Mouse (Mus musculus) G1E (cell line): ENCODE results near the gene Bicral. TPM values are rescaled to one million over a fixed set of nuclear protein-coding genes. Genes with fewer than 3 reads are reported as not detected.
"Not testable (repeated sequence)": the region's sequence is repeated elsewhere in the genome, so short reads cannot be mapped to it uniquely, and the experiment has no call there.

Source experiments
- ATAC-seq: 2 replicates; pipeline ENCODE4 v1.8.0; 2016; ENCODE audit warnings: mild to moderate bottlenecking; ENCODE audit not compliant: insufficient number of reproducible peaks, poor library complexity, low FRiP score, severe bottlenecking; ENCODE audit errors: extremely low read depth
- DNase-seq: peaks from one replicate; pipeline ENCODE4 v3.0.0; 2012; ENCODE audit warnings: low spot score
- H3K27me3 ChIP-seq: 2 replicates; pipeline ENCODE4 v1.6.1; 2012; ENCODE audit warnings: mild to moderate bottlenecking, low read length, inconsistent platforms; ENCODE audit not compliant: insufficient read depth
- H3K36me3 ChIP-seq: replicated peaks from 2 replicates; pipeline ENCODE3; 2012; ENCODE audit warnings: mild to moderate bottlenecking, inconsistent platforms
- H3K4me1 ChIP-seq: 2 replicates; pipeline ENCODE4 v1.6.1; 2012; ENCODE audit warnings: low read depth, low read length, inconsistent platforms, mixed read lengths; ENCODE audit not compliant: insufficient read depth
- H3K4me3 ChIP-seq: 2 replicates; pipeline ENCODE4 v1.5.1; 2012; ENCODE audit warnings: low read depth, mild to moderate bottlenecking, inconsistent platforms, low read length, moderate library complexity, mixed read lengths
- H3K9me3 ChIP-seq: replicated peaks from 2 replicates; pipeline ENCODE4 v1.6.1; 2012; ENCODE audit warnings: inconsistent platforms
- CTCF ChIP-seq: IDR thresholded peaks from 2 replicates; pipeline ENCODE4 v1.5.1; 2012; ENCODE audit warnings: low read depth, low read length, inconsistent platforms, mixed read lengths
- GATA1 ChIP-seq: IDR thresholded peaks from 2 replicates; pipeline ENCODE4 v1.6.1; 2012; ENCODE audit warnings: borderline replicate concordance, low read length, inconsistent platforms, mixed read lengths
- GATA2 ChIP-seq: IDR thresholded peaks from 2 replicates; pipeline ENCODE4 v1.6.1; 2012; ENCODE audit warnings: low read depth, low read length, inconsistent platforms, borderline replicate concordance
- POLR2AphosphoS5 ChIP-seq: IDR thresholded peaks from 2 replicates; pipeline ENCODE4 v1.6.1; 2012; ENCODE audit warnings: low read depth, low read length, inconsistent platforms; ENCODE audit not compliant: insufficient replicate concordance
- TAL1 ChIP-seq: conservative IDR thresholded peaks from 2 replicates; pipeline ENCODE4 v1.6.1; 2012; ENCODE audit warnings: low read depth, low read length, inconsistent platforms, mixed read lengths
- polyA plus RNA-seq: library from polyadenylated mRNA; stranded (reverse); fragments of >175 nt; gene quantifications from 2 replicates; pipeline ENCODE4 v1.2.3, GENCODE M21; 2012
- total RNA-seq, 2 experiments: library from RNA; stranded (forward) in 1 of 2; stranded (reverse) in 1 of 2; fragments of 200-1000 nt in 1 of 2; fragments of >200 nt in 1 of 2; fragmentation: Nextera tagmentation in 1 of 2; gene quantifications; 2 replicates each; pipeline ENCODE4 v1.2.3; 2014 to 2017

Gene Bicral
- total and polyA plus RNA-seq, 3 experiments = 12.9 to 34.4 (median 13.4) TPM

DNA sequence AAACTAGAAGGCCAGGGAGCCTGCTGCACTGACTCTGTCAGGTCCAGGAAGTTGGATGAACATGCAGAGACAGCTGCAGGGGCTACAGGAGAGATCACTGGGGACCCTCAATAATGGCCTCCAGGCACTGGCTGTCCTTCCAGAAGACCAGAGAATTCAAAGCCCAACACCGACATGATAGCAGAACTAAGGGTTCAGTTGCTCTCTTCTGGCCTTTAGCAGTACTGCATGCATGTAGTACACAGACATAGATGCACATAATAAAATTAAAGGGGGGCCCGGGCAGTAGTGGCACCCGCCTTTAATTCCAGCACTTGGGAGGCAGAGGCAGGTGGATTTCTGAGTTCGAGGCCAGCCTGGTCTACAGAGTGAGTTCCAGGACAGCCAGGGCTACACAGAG lies 87.3 kb downstream of the Bicral start:
- DNase-seq (no peak), ATAC-seq (no peak)
- Histone ChIP-seq H3K9me3 (no peaks in the 10 kb centered on the region), H3K27me3 (peaks cover 4% of the 10 kb centered on the region; the same call in 1 of the 2 replicates), H3K4me1 (peaks cover 46% of the 10 kb centered on the region), H3K36me3 (peaks cover 23% of the 10 kb centered on the region), H3K4me3 (no peak overlapping the region)
- no peak for TF ChIP-seq GATA2
- TF ChIP-seq POLR2AphosphoS5 = no peak
- TF ChIP-seq GATA1 = no peak
- no peak for TF ChIP-seq CTCF
- TF ChIP-seq TAL1 = no peak

DNA sequence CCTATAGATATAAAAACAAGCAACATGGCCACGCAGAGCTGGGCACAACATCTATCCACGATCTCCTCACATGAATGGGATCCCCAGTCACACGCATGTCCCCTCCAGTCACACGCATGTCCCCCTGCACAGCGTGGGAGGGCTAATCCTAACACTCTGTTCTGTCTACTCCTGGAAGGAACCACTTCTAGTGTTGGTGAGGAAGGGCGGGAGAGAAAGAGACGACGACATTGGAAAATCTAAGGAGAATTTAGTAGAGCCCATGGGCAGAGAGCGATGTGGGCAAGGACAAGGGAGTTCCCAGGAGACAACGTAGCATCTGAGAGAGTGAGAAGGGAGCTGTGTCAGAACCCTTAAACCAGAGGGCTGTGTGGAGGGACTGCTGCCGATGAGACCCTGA lies 87.7 kb downstream of the Bicral start:
- no peak for TF ChIP-seq POLR2AphosphoS5
- no peak for TF ChIP-seq CTCF
- no peak for TF ChIP-seq TAL1
- no peak for TF ChIP-seq GATA1
- no peak for TF ChIP-seq GATA2
- ATAC-seq (no peak), DNase-seq (no peak)
- H3K4me3 ChIP-seq = no peak overlapping the region
- H3K27me3 ChIP-seq = peaks cover 4% of the 10 kb centered on the region; the same call in 1 of the 2 replicates
- no peaks in the 10 kb centered on the region for H3K9me3 ChIP-seq
- H3K36me3 ChIP-seq = peaks cover 18% of the 10 kb centered on the region
- peaks cover 41% of the 10 kb centered on the region for H3K4me1 ChIP-seq

DNA sequence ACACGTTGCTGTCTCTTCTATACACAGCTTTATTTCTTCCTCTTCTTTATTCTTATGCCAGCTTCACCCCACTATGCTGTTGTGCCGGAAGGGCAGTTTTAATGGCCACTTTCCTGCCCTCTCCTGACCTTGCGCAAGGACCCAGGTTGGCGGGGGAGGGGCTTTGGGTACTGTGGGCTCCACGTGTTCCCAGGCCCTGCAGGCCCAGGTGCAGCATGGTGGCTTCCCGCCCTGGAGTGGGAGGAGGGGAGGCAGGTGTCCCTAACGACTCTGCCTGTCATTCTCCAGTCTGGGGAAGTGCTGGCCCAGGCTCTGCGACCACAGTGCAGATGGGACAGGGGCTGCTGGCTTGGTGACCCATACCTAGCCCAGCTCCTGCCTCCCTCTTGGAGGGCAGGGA lies 90.4 kb downstream of the Bicral start:
- peaks cover 23% of the 10 kb centered on the region for H3K27me3 ChIP-seq
- no peaks in the 10 kb centered on the region for H3K9me3 ChIP-seq
- H3K4me3 ChIP-seq = no peak overlapping the region
- ATAC-seq (no peak), DNase-seq (no peak)
- no peaks in the 10 kb centered on the region for H3K36me3 ChIP-seq
- peaks cover 25% of the 10 kb centered on the region for H3K4me1 ChIP-seq
- TF ChIP-seq POLR2AphosphoS5 = no peak
- TF ChIP-seq CTCF = no peak
- no peak for TF ChIP-seq GATA1
- no peak for TF ChIP-seq GATA2
- TF ChIP-seq TAL1 = no peak

DNA sequence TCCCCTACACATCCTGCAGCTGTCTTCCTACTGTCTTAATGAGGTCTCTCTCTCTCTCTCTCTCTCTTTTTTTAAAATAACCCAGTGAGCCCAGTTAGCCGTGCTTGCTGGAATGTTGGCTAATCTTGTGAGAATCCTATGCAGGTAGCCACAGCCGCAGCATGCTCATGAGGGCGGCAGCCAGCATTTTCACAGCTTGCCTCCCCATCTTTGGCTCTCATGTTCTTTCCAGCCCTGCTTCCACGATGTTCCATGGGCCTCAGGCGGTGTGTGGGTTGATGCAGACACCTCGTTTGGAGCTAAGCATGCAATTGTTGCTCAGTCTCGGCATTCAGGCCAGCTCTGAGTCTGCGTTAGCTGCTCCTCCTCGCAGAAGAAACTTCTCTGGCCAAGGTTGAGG lies 93.4 kb downstream of the Bicral start:
- DNase-seq, ATAC-seq, H3K36me3 ChIP-seq: not testable (repeated sequence)

DNA sequence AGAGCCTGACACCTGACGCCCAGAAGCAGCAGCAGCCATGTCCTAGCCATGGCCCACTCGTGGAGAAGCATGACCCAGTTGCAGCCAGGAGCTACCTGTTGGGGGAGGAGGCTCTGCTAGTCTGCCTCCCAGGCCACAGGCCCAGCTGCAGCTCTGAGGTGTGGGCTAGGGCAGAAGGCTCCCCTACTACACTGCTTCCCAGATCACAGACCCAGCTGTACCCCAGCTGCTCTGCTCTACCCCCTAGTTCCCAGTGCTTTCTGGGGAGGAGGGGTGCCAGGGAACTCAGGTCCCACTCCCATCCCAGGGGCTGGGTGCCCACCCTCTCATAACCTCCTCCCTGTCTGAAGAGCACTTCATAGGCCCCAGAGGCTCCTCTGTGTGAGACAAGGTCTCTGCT lies 94.7 kb downstream of the Bicral start, which contains the start of gene Ptcra:
Ptcra (minus strand) TSS at position 169 of the 400 bp plus-strand sequence.
- peaks cover 9% of the 10 kb centered on the region for H3K4me1 ChIP-seq
- DNase-seq = no peak
- H3K36me3 ChIP-seq = no peaks in the 10 kb centered on the region
- no peak within 1 kb of the TSS for H3K4me3 ChIP-seq
- H3K27me3 ChIP-seq = peaks cover 30% of the 10 kb centered on the region
- no peaks in the 10 kb centered on the region for H3K9me3 ChIP-seq
- ATAC-seq = no peak
- TF ChIP-seq TAL1 = no peak
- TF ChIP-seq GATA1 = no peak
- no peak for TF ChIP-seq POLR2AphosphoS5
- no peak for TF ChIP-seq GATA2
- TF ChIP-seq CTCF = no peak

More for the DNA sequence above, 93.4 kb downstream of the Bicral start:
- not testable (repeated sequence) for H3K4me3 ChIP-seq, H3K4me1 ChIP-seq, H3K9me3 ChIP-seq
- H3K27me3 ChIP-seq = peaks cover 23% of the 10 kb centered on the region

DNA sequence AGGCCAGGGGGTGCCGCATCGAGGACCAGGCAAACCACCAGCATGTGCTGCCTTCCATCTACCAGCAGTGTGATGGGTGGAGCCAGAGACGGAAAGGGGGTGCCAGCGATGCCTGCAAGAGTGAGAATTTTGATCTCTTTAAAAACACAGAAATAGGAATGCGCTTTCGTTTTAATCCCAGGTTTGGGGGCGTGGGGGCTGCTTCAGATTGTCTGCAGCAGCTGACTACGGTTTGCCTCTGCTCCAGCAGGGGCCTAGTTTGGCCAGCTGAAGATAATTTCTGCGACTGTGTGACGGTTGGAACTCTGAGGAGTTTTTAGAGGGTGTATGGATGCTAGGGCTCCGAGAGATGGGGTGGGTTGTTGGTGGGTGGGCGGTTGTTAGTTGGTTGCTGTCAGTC lies 99.5 kb downstream of the Bicral start:
- H3K4me1 ChIP-seq = 0 out of 2 replicates have a peak, but pooled peaks cover 4% of the 10 kb centered on the region
- H3K9me3 ChIP-seq = 0 out of 2 replicates have a peak, but pooled peaks cover 3% of the 10 kb centered on the region
- no peak for TF ChIP-seq TAL1
- no peak for TF ChIP-seq POLR2AphosphoS5
- TF ChIP-seq CTCF = no peak
- no peak for TF ChIP-seq GATA2
- TF ChIP-seq GATA1 = no peak
- H3K4me3 ChIP-seq = no peak overlapping the region
- no peaks in the 10 kb centered on the region for H3K36me3 ChIP-seq
- ATAC-seq = no peak
- DNase-seq = no peak
- H3K27me3 ChIP-seq = peaks cover 35% of the 10 kb centered on the region

DNA sequence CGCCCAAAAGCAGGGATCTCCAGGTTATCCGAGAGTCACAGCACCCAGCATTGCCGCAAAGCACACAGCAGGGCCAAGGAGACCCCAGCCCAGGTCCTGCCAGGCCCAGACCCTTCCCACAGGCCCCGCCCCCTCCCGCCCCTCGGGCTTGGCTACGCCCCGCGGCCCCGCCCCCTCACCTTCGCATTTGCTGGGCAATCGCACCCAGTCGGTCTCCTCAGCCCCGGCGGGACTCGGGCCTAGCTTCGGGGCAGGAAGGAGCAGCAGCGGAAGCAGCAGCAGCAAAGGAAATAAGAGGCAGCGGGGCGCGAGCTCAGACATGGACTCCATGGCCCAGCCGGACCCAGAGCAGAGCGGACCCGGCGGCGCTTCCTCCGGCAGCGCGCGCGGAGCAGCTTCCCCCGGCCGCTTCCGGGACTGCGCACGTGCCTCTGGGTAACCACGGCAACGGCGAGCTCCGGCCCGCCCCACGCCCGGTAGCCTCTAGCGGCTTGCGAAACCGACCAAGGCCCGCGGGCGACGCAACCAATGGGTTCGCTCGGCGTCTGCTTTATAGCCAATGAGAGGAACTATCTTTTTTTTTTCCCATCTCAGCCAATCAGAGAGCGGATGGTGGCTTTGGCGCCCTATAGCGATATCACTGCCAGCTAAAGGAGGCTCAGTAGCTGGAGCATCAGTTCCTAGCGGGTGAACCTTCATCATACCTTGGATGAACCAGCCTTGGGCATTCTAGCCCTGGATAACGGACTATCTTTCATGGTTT lies 106.3 kb downstream of the Bicral start, which contains the start of gene Cnpy3:
Cnpy3 (minus strand) TSS at position 421 of the 763 bp plus-strand sequence.
- ATAC-seq (peak; percentile 98), DNase-seq (peak; percentile 97)
- H3K4me1 ChIP-seq = peaks cover 36% of the 10 kb centered on the region
- H3K36me3 ChIP-seq = peaks cover 29% of the 10 kb centered on the region
- peak within 1 kb of the TSS; percentile 79 for H3K4me3 ChIP-seq
- peaks cover 18% of the 10 kb centered on the region for H3K27me3 ChIP-seq
- H3K9me3 ChIP-seq = 0 out of 2 replicates have a peak, but pooled peaks cover 3% of the 10 kb centered on the region
- TF ChIP-seq TAL1 (no peak), CTCF (no peak), GATA2 (no peak), POLR2AphosphoS5 (no peak), GATA1 (no peak)
